ENCODE assay signal across 8 mouse cellular contexts in the genomic region with DNA sequence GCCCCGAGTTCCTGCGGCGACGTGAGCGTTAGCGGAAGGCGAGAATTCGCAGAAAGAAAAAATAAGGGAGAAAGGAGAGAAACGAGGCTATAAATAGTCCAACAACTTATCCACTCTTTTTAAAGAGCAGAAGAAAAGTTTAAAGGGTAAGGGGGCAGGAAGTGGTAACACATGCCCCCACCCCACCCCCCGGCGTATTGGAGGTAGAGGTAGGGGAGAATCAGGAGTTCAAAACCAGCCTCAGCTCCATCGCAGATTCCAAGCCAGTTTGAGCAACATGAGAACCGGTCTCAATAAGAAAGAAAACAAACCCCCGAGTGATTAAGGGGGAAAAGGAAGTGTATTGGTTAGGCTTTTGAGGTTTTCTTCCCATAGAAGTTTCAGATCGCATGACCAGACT. TPM values are rescaled to one million over a fixed set of nuclear protein-coding genes. Genes with fewer than 3 reads are reported as not detected.
DNase-seq lines count a peak whose midpoint lies in the region; ATAC-seq and TF ChIP-seq lines count a peak whose summit lies in the region.

No protein-coding gene starts in this region.

- no peak for ATAC-seq in heart, embryonic 13.5 days (ENCODE audit: extremely low read depth, insufficient number of reproducible peaks, low FRiP score, low TSS enrichment)
- peak; percentile 24 for ATAC-seq in CD4-positive, CD25-positive, alpha-beta regulatory T cell, adult 4 months
- ATAC-seq in liver, embryonic 12.5 days = no peak

- H3K27me3 ChIP-seq in heart, embryonic 13.5 days (replicated peaks) = peaks cover 4% of the 10 kb centered on the region; the same call in 1 of the 2 replicates
- H3K27me3 ChIP-seq in liver, embryonic 12.5 days (replicated peaks) = no peaks in the 10 kb centered on the region; the same call in 1 of the 2 replicates

- TF ChIP-seq POLR2A in embryonic fibroblast, embryonic 13.5 days (IDR thresholded peaks at IDR 0.05; ENCODE audit: low read depth, low read length) = no peak

- H3K9ac ChIP-seq in heart, embryonic 13.5 days = peak overlapping the region; percentile 95
- peak overlapping the region; percentile 90 for H3K9ac ChIP-seq in liver, embryonic 12.5 days

- peak overlapping the region; percentile 83 for H3K4me3 ChIP-seq in heart, embryonic 13.5 days
- H3K4me3 ChIP-seq in embryonic fibroblast, embryonic 13.5 days (ENCODE audit: insufficient read depth, low read length) = peak overlapping the region; percentile 93
- H3K4me3 ChIP-seq in liver, embryonic 12.5 days = peak overlapping the region; percentile 81

- H3K9me3 ChIP-seq in heart, embryonic 13.5 days = peaks cover 4% of the 10 kb centered on the region; the same call in 1 of the 2 replicates
- H3K9me3 ChIP-seq in liver, embryonic 12.5 days (replicated peaks) = no peaks in the 10 kb centered on the region

- WGBS in heart, embryonic 13.5 days = 9% methylated on average over 15 of the region's 15 CpGs
- 6% methylated on average over 15 of the region's 15 CpGs for WGBS in liver, embryonic 12.5 days (ENCODE audit: insufficient replicate concordance)

- H3K4me2 ChIP-seq in heart, embryonic 13.5 days = peak overlapping the region; percentile 84
- peak overlapping the region; percentile 91 for H3K4me2 ChIP-seq in liver, embryonic 12.5 days

- TF ChIP-seq CTCF in embryonic fibroblast, embryonic 13.5 days (IDR thresholded peaks at IDR 0.05; ENCODE audit: borderline replicate concordance, insufficient read depth, low read length) = no peak

- H3K4me1 ChIP-seq in heart, embryonic 13.5 days = peaks cover 27% of the 10 kb centered on the region
- H3K4me1 ChIP-seq in embryonic fibroblast, embryonic 13.5 days (ENCODE audit: control insufficient read depth, insufficient read depth, low read length) = no peaks in the 10 kb centered on the region
- H3K4me1 ChIP-seq in liver, embryonic 12.5 days = peaks cover 20% of the 10 kb centered on the region

- intact Hi-C loops in gastrocnemius, postnatal 14 days (cut with DNase I; ENCODE audit: low total_unique reads) = no loop called here

- H3K36me3 ChIP-seq in heart, embryonic 13.5 days = peaks cover 38% of the 10 kb centered on the region
- H3K36me3 ChIP-seq in liver, embryonic 12.5 days = peaks cover 25% of the 10 kb centered on the region

- no peak for DNase-seq in heart, adult 18-20 months
- DNase-seq in gastrocnemius, postnatal 14 days = no peak
- DNase-seq in frontal cortex, postnatal 14 days (ENCODE audit: low spot score in 2 of 2) = no peak
- DNase-seq in thymus, postnatal 36 days = no peak

- peak overlapping the region; percentile 93 for H3K27ac ChIP-seq in heart, embryonic 13.5 days (replicated peaks)
- peak overlapping the region; percentile 79 for H3K27ac ChIP-seq in embryonic fibroblast, embryonic 13.5 days (ENCODE audit: insufficient read depth, low read length)
- H3K27ac ChIP-seq in liver, embryonic 12.5 days = peak overlapping the region; percentile 87

RNA-seq across cellular contexts. Expression of gene Cops7a, which starts 0.4 kb away (rescaled TPM):
- polyA plus RNA-seq in heart, embryonic 13.5 days (2015; fragmentation: Nextera tagmentation; extraction: Ambion mirVana) = 140 and 143 TPM in 2 replicates
- 100 to 1,000 TPM in 1 of 2 experiments, 10 to 100 TPM in 1; 94.3 to 102 TPM for total RNA-seq in heart, adult 18-20 months (2021)
- 10 to 100 TPM; 66.2 to 93.4 TPM for polyA plus RNA-seq in CD4-positive, CD25-positive, alpha-beta regulatory T cell, adult 4 months (2017; shearing (Covaris generic))
- 77.4 and 94.3 TPM in 2 replicates for polyA plus RNA-seq in embryonic fibroblast, embryonic 13.5 days (2011; ENCODE audit: insufficient read length, low read depth, missing spikeins)
- 88.7 and 95.2 TPM in 2 replicates for polyA plus RNA-seq in liver, embryonic 12.5 days (2016; fragmentation: Nextera tagmentation; extraction: Ambion mirVana)
- 100 to 1,000 TPM in 1 of 2 experiments, 10 to 100 TPM in 1; 99.1 to 100 TPM for total RNA-seq in gastrocnemius, postnatal 14 days (2021)

RNA-seq across cellular contexts. Expression of gene Pianp, which starts 30.7 kb away (rescaled TPM):
- 0.31 and 0.50 TPM in 2 replicates for polyA plus RNA-seq in heart, embryonic 13.5 days (2015; fragmentation: Nextera tagmentation; extraction: Ambion mirVana)
- total RNA-seq in heart, adult 18-20 months (2021) = under 1 TPM; 0.62 to 0.80 TPM
- under 1 TPM in 1 of 2 experiments, not detected in 1; 0.15 TPM for polyA plus RNA-seq in CD4-positive, CD25-positive, alpha-beta regulatory T cell, adult 4 months (2017; shearing (Covaris generic))
- 1.9 TPM in 1 of 2 replicates, not detected in the other for polyA plus RNA-seq in embryonic fibroblast, embryonic 13.5 days (2011; ENCODE audit: insufficient read length, low read depth, missing spikeins)
- 0.11 TPM in 1 of 2 replicates, not detected in the other for polyA plus RNA-seq in liver, embryonic 12.5 days (2016; fragmentation: Nextera tagmentation; extraction: Ambion mirVana)
- under 1 TPM; 0.16 to 0.72 TPM for total RNA-seq in gastrocnemius, postnatal 14 days (2021)

RNA-seq across cellular contexts. Expression of gene Mlf2, which starts 34.6 kb away (rescaled TPM):
- polyA plus RNA-seq in heart, embryonic 13.5 days (2015; fragmentation: Nextera tagmentation; extraction: Ambion mirVana) = 288 and 320 TPM in 2 replicates
- total RNA-seq in heart, adult 18-20 months (2021) = 100 to 1,000 TPM; 185 to 191 TPM
- 10 to 100 TPM; 39.0 to 40.7 TPM for polyA plus RNA-seq in CD4-positive, CD25-positive, alpha-beta regulatory T cell, adult 4 months (2017; shearing (Covaris generic))
- 250 and 255 TPM in 2 replicates for polyA plus RNA-seq in embryonic fibroblast, embryonic 13.5 days (2011; ENCODE audit: insufficient read length, low read depth, missing spikeins)
- polyA plus RNA-seq in liver, embryonic 12.5 days (2016; fragmentation: Nextera tagmentation; extraction: Ambion mirVana) = 178 and 187 TPM in 2 replicates
- 100 to 1,000 TPM; 250 to 257 TPM for total RNA-seq in gastrocnemius, postnatal 14 days (2021)

RNA-seq across cellular contexts. Expression of gene Zfp384, which starts 43.2 kb away (rescaled TPM):
- 9.3 and 10.1 TPM in 2 replicates for polyA plus RNA-seq in heart, embryonic 13.5 days (2015; fragmentation: Nextera tagmentation; extraction: Ambion mirVana)
- 10 to 100 TPM; 20.5 to 20.6 TPM for total RNA-seq in heart, adult 18-20 months (2021)
- 1 to 10 TPM; 3.9 to 4.4 TPM for polyA plus RNA-seq in CD4-positive, CD25-positive, alpha-beta regulatory T cell, adult 4 months (2017; shearing (Covaris generic))
- 46.3 and 63.5 TPM in 2 replicates for polyA plus RNA-seq in embryonic fibroblast, embryonic 13.5 days (2011; ENCODE audit: insufficient read length, low read depth, missing spikeins)
- 6.6 and 7.2 TPM in 2 replicates for polyA plus RNA-seq in liver, embryonic 12.5 days (2016; fragmentation: Nextera tagmentation; extraction: Ambion mirVana)
- 10 to 100 TPM; 20.1 to 20.7 TPM for total RNA-seq in gastrocnemius, postnatal 14 days (2021)

RNA-seq across cellular contexts. Expression of gene Ptms, which starts 45.8 kb away (rescaled TPM):
- 231 and 233 TPM in 2 replicates for polyA plus RNA-seq in heart, embryonic 13.5 days (2015; fragmentation: Nextera tagmentation; extraction: Ambion mirVana)
- total RNA-seq in heart, adult 18-20 months (2021) = 100 to 1,000 TPM; 135 to 139 TPM
- polyA plus RNA-seq in CD4-positive, CD25-positive, alpha-beta regulatory T cell, adult 4 months (2017; shearing (Covaris generic)) = 10 to 100 TPM in 1 of 2 experiments, 1 to 10 TPM in 1; 5.4 to 10.6 TPM
- 602 and 622 TPM in 2 replicates for polyA plus RNA-seq in embryonic fibroblast, embryonic 13.5 days (2011; ENCODE audit: insufficient read length, low read depth, missing spikeins)
- polyA plus RNA-seq in liver, embryonic 12.5 days (2016; fragmentation: Nextera tagmentation; extraction: Ambion mirVana) = 64.5 and 66.7 TPM in 2 replicates
- total RNA-seq in gastrocnemius, postnatal 14 days (2021) = 100 to 1,000 TPM; 225 to 266 TPM
